Mouse (Mus musculus): ENCODE measurements around the gene Oxt.
"Not testable (repeated sequence)": the region's sequence is repeated elsewhere in the genome, so short reads cannot be mapped to it uniquely, and the experiment has no call there.

The Oxt gene

DNA sequence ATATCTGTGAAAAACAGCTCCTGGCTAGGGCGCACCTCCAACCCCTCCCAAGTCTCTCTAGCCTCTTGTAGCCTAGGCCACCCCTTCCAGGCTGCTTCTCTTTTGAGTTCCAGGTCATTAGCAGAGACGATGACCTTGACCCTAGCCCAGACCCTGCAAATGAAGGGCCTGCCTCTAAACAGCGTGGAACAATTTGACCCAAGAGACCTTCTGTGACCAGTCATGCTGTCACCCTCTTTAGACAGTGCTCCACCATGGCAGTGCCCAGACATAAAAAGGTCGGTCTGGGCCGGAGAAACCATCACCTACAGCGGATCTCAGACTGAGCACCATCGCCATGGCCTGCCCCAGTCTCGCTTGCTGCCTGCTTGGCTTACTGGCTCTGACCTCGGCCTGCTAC is at the start of gene Oxt:
Gene Oxt (plus strand): TSS at position 301 of the 400 bp plus-strand sequence.
- DNase-seq (ENCODE audit: low spot score): no peak

DNA sequence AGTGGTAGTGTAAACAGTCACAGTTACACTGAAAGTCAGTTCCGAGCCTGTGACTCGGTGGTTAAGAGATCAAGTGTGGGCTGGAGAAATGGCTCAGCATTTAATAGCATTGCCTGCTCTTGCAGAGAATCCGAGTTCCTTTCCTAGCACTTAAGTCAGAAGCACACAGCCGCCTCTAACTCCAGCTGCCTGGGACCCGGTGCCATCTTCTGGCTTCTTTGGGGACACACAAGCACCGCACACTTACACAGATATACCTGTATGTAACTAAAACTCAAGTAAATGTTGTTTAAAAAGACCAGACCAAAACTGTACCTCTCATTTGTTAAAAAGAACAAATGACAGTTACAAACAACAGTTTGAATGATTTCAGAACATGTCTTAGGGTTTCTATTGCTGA is 47.5 kb upstream of the Oxt start:
- no peak for DNase-seq (ENCODE audit: low spot score)

DNA sequence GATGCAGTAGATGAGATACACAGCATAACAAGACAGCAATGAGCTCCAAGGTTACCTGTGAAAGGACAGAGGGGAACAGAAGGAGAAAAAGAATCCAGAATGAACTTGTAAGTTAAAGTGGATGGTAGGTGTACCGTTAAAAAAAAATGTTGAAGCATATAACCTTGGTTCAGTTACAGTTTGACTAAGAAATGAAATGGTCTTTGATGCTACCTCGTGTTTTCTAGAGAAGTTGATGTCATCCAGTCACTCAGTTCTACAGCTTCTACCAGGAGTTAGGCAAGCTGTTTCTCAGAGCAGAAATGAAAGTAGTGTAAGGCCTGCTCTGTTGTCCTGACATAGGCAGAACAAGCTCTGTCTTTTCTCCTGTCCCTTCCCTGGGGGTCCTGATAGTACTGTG is 46.7 kb upstream of the Oxt start:
- DNase-seq (ENCODE audit: low spot score): no peak

DNA sequence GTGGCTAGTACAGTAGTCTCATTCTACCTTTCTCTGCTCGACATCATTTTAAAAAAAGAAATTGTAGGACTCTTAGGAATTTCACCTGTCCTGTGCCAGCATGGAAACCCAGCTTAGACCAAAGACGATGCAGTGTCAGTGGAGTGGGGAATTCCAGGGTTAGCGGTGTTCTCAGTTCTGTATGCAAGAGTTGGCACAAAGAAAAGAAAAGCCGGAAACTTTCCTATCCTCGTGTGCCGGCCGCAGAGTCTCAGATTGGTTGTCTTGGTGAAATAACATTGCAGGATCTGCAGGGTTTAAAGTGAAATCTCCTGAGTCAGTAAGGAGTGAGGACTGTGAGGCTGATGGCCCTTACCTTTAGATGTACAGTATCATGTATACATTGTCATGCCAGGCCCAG is 46.0 kb upstream of the Oxt start:
- DNase-seq (ENCODE audit: low spot score): no peak

DNA sequence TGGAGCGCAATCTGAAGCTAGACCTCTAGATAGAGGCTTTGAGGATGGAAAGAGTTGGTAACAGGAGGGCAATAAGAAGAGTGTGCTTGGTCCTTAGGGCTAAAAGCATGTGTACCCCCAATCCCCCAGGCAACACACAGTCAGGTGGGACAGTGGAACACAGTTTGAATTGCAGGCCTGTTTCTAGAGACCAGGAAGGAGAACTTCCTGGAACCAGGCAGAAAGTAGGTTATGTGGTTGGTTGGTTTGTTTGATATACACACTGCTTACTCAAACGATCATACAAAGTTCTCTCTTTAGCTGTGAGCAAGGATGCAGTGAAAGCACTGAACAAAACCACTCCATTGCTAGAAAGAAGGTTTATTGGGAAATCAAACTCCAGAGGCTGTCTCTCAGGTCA is 43.8 kb upstream of the Oxt start:
- no peak for DNase-seq (ENCODE audit: low spot score)

DNA sequence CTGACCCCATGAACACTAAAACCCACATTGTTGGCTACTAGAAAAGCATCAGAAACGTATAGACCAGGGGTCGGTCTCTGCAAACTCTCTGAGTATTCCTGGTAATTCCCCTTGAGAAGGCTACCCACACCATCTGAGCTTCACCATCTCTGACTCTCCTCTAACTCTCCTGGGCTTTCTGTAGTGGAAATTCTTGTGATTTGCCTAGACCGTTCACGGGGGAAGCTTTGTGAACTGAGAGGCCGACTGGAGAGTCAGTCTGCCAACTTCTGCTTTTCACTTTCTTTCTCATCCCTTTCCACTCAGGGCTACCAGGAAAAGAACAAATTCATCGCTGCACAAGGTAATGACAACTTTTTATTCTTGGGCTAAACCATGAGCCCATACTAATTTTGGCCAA is 41.0 kb upstream of the Oxt start:
- no peak for DNase-seq (ENCODE audit: low spot score)

DNA sequence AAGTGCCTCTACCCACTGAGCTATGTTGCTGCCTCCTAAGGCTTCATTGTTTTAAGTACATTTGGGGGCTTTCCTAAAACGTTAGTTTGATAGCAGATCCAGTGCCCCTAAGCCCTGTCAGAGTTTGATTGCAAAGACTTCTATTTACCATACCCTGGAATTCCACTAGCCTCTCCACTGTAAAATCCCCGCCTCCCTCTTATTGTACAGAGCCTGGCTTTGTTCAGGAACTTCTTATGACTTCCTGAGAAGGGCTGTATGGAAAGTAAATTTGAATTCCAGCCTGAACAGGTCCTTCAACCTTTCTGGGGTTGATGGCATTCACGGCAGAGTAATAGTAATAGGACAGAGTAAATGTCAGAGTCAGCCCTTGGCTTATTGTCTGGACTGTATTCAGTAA is 39.1 kb upstream of the Oxt start:
- no peak for DNase-seq (ENCODE audit: low spot score)

DNA sequence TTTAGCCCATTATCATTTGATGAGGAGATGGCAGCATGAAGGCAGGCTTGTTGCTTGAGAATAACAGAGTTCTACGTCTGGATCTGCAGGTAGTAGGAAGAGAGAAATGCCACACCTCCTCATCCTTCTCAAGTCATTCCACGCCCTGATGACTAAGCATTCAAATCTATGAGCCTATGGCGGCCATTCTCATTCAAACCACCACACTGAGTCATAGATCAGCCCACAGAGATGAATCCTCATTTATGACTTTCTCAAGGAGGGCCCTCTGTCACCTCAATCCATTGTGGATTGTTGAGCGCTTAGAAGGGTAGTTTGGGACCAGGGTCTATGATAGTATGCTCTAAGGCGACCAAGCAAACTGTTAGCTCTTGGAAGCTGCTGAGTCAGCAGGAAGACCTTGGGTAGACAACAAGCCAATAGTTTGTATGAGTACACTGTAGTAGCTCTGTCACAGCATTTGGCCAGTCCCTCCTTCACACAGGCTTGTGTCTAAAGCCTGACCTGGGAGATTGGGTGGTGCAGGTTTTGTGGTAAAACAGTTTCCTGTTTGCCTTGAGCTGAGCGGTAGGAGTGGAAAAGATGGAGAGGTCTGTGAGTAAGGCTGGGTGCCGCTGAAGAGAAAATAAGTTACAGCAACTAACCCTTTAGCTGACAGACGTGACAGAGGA is 37.0 kb upstream of the Oxt start:
- DNase-seq (ENCODE audit: low spot score): no peak

DNA sequence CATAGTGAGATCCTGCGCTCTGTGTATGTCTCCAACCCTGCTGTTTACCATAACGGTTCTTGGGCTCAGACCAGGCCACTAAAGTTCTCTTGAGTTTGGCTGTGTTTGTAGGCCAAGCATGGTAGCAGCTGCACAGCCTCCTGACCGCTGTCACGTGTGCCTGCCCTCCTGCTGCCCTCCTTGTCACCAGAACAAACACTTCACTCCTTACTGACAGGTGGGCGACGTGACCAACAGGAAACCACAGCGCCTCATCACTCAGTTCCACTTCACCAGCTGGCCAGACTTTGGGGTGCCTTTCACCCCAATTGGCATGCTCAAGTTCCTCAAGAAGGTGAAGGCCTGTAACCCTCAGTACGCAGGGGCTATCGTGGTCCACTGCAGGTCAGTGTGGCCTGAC is 35.7 kb upstream of the Oxt start:
- DNase-seq (ENCODE audit: low spot score): no peak

DNA sequence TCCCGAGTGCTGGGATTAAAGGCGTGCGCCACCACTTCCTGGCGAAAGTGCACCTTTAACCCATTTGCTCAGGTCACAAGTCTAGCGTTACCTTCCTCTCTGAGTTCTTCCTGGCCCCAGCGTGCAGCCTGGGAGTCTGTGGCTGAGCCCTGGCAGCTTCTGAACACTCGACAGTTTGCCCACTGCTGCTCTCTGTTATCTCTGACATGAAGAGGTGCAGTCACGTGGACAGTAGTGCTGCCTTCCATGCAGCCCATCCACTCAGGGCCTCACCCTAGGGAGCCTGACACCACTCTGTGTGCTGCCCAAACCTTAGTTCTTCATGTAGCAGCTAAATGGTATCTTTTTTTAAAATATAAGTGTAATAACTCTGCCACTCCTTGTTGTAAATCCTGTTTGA is 29.0 kb upstream of the Oxt start:
- DNase-seq (ENCODE audit: low spot score): no peak

DNA sequence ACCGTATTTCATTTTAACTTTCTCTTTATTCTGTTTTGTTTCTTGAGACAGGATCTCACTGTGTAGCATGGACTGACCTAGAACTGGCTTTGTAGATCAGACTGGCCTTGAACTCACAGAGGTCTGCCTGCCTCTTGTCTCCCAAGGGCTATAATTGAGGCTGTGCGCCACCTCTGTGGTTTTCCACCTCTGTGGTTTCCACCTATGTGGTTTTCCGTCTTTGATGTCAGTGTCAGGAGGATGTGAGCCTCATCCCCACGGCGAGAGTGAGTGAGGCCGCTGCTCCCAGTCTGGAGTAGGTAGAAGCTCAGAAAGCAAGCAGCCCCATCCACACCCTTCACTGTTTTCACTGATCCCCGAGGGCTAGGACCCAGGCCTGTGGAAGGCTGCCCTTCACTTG is 21.1 kb upstream of the Oxt start:
- no peak for DNase-seq (ENCODE audit: low spot score)

DNA sequence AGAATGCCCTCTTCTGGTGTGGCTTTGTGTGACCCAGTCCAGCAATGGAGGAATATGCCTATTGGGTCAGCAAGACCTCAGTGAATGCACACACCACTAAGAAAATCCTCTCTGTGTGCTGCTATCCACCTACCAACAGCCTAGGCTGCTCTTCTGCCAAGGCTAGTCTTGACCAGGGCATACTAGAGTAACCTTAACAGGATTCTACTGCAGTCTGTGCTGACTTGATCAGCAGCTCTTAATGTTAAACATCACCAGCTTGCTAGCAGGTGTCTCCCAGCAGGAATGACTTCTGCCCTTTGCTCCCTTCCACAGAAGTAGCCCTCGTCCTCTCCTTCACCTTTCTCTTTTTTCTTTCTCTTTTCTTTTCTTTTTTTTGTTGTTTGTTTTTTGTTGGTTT is 19.7 kb upstream of the Oxt start:
- no peak for DNase-seq (ENCODE audit: low spot score)

DNA sequence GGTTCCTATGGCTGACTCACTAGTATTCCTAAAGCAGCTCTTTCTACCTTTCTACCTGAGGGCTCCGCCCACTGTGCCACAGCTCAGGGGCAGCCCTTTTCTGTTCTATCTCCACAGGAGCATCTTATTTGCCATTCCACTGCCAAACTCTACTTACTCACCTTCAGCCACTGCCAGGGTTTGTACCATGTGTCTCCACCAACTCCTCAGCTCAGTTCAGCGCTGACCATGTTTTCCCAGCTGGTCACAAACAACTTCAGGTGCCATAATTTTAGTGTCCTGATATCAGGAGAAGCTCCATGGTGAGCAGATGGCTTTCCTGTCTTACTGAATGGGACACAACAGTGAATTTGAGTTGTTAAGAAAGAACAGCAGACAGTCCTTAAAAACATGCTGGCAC is 18.5 kb upstream of the Oxt start:
- DNase-seq (ENCODE audit: low spot score): no peak

DNA sequence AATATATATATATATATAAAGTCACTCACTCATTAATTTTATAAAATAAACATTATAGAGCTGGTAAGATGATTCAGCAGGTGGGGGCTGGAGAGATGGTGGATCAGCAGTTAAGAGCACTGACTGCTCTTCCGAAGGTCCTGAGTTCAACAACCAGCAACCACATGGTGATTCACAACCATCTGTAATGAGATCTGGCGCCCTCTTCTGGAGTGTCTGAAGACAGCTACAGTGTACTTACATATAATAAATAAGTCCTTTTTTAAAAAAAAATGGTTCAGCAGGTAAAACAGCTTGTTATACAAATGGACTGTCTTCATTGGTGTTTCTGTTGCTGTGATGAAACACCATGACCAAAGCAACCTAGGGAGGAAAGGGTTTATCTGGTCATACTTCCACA is 18.0 kb upstream of the Oxt start:
- DNase-seq (ENCODE audit: low spot score): no peak

DNA sequence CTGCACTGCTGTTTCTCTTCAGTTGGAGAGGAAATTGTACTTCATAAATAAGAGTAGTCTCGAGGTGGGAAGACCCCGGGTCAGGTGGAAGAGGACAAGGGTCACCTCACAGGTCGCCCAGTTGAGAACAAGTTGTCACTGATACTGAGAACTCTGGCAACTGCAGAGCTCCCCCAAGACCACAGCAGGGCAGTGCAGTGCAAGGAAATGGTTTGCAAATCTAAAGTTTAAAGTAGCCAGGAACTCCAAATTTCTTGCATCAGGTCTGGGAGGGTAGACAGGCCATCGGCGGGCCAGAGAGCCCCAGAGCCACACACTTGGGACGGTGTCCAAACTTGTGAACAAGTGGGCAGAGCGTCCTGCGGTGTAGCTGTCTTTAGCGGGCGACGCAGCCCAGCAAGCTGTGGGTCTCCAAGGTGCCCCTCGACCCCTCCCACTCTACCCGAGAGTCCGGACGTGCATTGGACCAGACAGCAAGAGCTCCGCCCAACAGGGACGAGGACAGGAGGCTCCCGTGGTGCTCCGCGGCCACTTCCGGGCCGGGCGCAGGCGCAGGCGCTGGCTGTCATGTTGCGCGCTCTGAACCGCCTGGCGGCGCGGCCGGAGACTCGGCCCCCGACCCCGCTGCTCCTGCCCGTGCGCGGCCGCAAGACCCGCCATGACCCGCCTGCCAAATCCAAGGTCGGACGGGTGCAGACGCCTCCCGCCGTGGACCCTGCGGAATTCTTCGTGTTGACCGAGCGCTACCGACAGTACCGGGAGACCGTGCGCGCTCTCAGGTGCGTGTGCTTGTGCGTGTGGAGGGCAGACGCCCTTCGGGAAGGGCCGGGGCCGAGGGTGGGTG is 12.5 kb upstream of the Oxt start, which contains the start of gene Mrps26:
Gene Mrps26 (plus strand): TSS at position 531 of the 844 bp plus-strand sequence.
- peak; percentile 97 for DNase-seq (ENCODE audit: low spot score)

DNA sequence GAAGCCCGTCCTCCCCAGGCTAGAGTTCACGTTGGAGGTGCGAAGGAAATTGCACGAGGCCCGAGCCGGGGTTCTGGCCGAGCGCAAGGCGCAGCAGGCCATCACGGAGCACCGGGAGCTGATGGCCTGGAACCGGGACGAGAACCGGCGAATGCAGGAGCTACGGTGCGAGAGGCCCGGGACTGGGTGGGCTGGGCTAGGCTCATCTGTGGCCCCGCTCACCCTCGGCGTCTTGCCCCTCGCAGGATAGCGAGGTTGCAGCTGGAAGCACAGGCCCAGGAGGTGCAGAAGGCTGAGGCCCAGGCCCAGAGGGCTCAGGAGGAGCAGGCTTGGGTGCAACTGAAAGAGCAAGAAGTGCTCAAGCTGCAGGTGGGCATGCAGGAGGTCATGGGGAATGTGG is 11.9 kb upstream of the Oxt start:
- DNase-seq (ENCODE audit: low spot score): no peak

DNA sequence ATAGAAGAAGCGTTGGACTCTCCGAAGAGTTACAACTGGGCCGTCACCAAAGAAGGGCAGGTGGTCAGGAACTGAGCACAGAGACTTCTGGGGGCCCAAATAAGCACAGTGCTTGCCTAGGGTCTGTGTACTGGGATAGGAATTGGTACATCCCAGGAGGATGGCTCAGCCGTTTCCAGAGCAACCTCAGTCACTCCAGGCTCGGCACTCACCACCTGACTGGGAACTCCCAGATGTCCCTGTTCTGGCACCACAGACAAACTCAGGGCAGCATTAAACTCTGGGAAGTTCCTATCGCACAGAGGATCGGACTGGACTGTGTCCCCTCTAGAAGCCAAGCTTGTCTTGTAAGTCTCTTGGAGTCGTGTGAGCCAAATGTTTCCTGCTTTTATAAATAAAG is 11.0 kb upstream of the Oxt start:
- no peak for DNase-seq (ENCODE audit: low spot score)

DNA sequence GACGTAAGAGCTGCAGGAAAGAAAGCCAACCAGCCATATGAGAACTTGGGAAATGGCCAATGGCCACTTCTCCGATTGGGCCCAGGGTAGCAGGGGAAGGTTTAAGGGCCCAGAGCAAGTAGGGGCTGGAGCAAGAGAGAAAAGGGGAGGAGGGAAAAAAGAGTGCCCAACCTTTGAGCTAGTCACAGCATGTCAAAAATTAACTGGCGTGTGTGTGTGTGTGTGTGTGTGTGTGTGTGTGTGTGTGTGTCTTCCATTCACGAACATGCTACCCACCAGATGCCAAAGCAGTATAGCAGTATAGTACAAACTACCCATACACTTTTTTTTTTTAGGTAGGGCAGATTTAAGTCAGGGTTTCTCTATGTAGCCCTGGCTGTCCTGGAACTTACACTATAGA is 7.1 kb upstream of the Oxt start:
- no peak for DNase-seq (ENCODE audit: low spot score)

DNA sequence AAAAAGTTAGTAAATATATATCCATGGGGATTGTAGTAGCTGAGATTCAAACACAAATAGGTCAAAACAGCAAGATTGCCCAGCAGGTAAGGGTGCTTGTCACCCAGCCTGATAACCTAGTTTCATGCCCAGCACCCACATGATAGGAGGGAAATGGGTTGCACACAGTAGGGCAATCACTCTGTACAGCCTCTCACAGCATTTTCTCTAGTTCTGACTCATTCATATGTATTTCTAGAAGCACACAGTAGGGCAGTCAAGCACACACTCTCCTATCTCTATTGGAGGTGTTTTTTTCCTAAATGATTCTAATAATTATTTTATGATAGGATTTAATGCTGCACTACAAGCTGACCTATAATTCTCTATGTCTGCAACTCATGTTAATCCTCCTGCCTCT is 6.0 kb upstream of the Oxt start:
- no peak for DNase-seq (ENCODE audit: low spot score)

DNA sequence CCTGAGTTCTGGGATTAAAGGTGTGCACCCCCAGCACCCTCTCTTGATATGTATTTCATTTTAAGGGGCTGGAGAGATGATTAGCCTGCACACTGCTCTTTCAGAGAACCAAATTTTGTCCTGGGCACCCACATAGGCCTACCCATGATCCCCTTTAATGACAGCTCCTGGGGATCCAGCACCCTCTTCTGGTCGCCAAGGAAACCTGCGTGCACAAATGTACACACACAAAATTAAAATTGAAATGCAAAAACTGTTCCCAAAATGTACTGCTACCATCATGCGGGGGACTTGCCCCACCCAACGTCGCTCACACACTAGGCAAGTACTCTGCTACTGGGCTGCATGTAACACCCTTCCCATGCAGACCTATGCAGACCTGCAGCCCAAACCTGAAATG is 1.0 kb upstream of the Oxt start:
- no peak for DNase-seq (ENCODE audit: low spot score)

DNA sequence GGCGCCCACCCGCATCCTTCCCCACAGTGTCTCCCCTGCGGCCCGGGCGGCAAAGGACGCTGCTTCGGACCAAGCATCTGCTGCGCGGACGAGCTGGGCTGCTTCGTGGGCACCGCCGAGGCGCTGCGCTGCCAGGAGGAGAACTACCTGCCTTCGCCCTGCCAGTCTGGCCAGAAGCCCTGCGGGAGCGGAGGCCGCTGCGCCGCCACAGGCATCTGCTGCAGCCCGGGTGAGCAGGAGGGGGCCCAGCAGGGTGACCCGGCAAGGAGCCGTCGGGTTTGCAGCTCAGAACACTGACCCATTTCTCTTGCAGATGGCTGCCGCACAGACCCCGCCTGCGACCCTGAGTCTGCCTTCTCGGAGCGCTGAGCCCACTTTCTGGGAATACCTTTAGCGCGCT is 591 bp downstream of the Oxt start:
- DNase-seq (ENCODE audit: low spot score): not testable (repeated sequence)

DNA sequence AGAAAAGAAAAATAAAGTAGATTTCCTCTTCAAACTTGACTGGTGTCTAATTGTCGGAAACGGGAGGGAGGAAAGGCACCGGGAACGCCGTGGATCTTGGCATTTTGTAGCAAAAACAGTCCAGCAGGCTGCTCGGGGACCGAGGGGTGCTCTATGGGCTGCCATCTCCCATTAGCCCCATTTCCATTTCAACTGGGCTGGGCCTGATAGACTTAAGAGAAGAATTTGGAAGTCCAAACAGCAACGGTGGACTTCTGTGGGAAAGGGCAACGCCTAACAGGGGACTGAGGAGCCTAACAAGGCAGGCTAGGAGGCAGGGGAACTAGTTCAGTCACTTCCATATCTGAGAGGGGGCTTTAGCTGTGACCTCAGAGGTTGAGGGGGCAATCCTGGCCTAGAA is 1.0 kb downstream of the Oxt start:
- DNase-seq (ENCODE audit: low spot score): peak; percentile 29

DNA sequence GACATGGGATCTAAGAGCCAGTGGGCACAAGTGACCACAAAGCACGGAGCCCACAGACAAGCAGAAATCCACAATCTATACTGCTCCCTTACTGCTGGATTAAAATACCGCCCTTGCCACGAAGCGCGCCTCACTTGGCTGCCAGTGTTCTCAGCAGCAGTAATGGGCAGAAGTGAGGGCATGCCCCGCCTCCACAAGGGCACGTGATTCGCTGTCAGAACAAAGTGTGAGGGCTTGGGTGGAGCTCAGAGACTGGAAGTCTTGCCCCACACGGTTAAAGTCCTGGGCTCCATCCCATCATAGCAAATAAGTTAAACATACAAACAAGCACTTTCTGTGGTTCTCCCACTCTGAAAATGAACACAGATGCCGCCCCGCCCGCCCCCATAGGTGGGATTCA is 1.7 kb downstream of the Oxt start:
- DNase-seq (ENCODE audit: low spot score): peak; percentile 52

DNA sequence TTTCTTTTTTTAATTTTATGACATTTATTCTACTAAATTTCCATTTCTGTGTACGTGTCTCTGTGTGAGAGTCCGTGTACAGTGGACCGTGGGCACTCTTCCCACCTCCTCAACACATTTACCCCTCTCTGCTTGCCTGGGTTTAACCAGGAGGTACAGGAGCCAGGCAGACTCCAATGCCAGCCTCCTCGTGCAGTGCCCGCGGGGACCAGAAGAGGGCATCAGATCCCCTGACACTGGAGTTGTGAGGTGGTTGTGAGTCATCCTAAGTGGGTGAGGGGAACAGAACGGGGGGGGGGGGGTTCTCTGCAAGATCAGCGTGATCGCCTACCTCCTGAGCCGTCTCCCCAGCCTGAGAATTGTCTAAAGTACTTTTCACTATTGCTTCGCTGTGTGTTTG is 2.2 kb downstream of the Oxt start:
- DNase-seq (ENCODE audit: low spot score): peak; percentile 74
